22 mouse cellular contexts compared by ENCODE assay signal in genomic region chr14:97976091-97976490, GRCm38 (mm10).
DNase-seq lines count a peak whose midpoint lies in the region; ATAC-seq and TF ChIP-seq lines count a peak whose summit lies in the region.
"Had no signal": no experiment of that assay in that cellular context is flagged by ENCODE, and none has a peak within 500 bp of the region (broad histone marks: within the 10 kb centered on the region; RNA-seq: fewer than 3 reads in every experiment).

No protein-coding gene starts in this region.

- H3K27ac ChIP-seq in forebrain, embryonic 14.5 days (ENCODE audit: low read depth, low read length): no peak overlapping the region
- no peak overlapping the region for H3K27ac ChIP-seq in forebrain, postnatal 0 days (ENCODE audit: low read depth, low read length)
- H3K27ac ChIP-seq in neural tube, embryonic 11.5 days (ENCODE audit: low read depth, low read length): no peak overlapping the region
- H3K27ac ChIP-seq in neural tube, embryonic 15.5 days (replicated peaks): no peak overlapping the region
- no peak overlapping the region for H3K27ac ChIP-seq in midbrain, postnatal 0 days (ENCODE audit: low read depth, low read length)
- H3K27ac ChIP-seq: embryonic facial prominence, embryonic 12.5 days; heart, embryonic 13.5 days; hindbrain, embryonic 12.5 days; hindbrain, postnatal 0 days had no signal

- H3K4me3 ChIP-seq in forebrain, embryonic 14.5 days (ENCODE audit: low read depth, low read length): no peak overlapping the region
- H3K4me3 ChIP-seq in forebrain, postnatal 0 days (ENCODE audit: low read depth, low read length): no peak overlapping the region
- no peak overlapping the region for H3K4me3 ChIP-seq in neural tube, embryonic 11.5 days (ENCODE audit: low read depth, low read length)
- no peak overlapping the region for H3K4me3 ChIP-seq in neural tube, embryonic 15.5 days (replicated peaks)
- no peak overlapping the region for H3K4me3 ChIP-seq in midbrain, postnatal 0 days (ENCODE audit: low read depth, low read length)
- H3K4me3 ChIP-seq: embryonic facial prominence, embryonic 12.5 days; heart, embryonic 13.5 days; hindbrain, embryonic 12.5 days had no signal

- H3K36me3 ChIP-seq in forebrain, embryonic 14.5 days (ENCODE audit: control insufficient read depth, insufficient read depth, low read length): no peaks in the 10 kb centered on the region
- no peaks in the 10 kb centered on the region for H3K36me3 ChIP-seq in forebrain, postnatal 0 days (ENCODE audit: insufficient read depth)
- H3K36me3 ChIP-seq in neural tube, embryonic 11.5 days (ENCODE audit: control insufficient read depth, insufficient read depth, low read length): no peaks in the 10 kb centered on the region
- no peaks in the 10 kb centered on the region for H3K36me3 ChIP-seq in neural tube, embryonic 15.5 days
- no peaks in the 10 kb centered on the region for H3K36me3 ChIP-seq in midbrain, postnatal 0 days (ENCODE audit: insufficient read depth, low read length)
- H3K36me3 ChIP-seq: embryonic facial prominence, embryonic 12.5 days; G1E; heart, embryonic 13.5 days; hindbrain, embryonic 12.5 days had no signal

- 2% methylated on average over 1 of the region's 1 CpGs for WGBS in forebrain, embryonic 14.5 days
- WGBS in forebrain, postnatal 0 days: 6% methylated on average over 1 of the region's 1 CpGs
- WGBS in neural tube, embryonic 11.5 days: 6% methylated on average over 1 of the region's 1 CpGs
- WGBS in neural tube, embryonic 15.5 days: 7% methylated on average over 1 of the region's 1 CpGs
- WGBS in midbrain, postnatal 0 days: 18% methylated on average over 1 of the region's 1 CpGs

- no peak overlapping the region for H3K9ac ChIP-seq in forebrain, embryonic 14.5 days (ENCODE audit: low read length)
- H3K9ac ChIP-seq in forebrain, postnatal 0 days: no peak overlapping the region
- no peak overlapping the region for H3K9ac ChIP-seq in neural tube, embryonic 11.5 days (ENCODE audit: low read length)
- H3K9ac ChIP-seq in neural tube, embryonic 15.5 days (replicated peaks): no peak overlapping the region
- H3K9ac ChIP-seq in midbrain, postnatal 0 days (replicated peaks; ENCODE audit: low read length, poor library complexity, severe bottlenecking): no peak overlapping the region
- H3K9ac ChIP-seq: embryonic facial prominence, embryonic 12.5 days; heart, embryonic 13.5 days; hindbrain, embryonic 12.5 days had no signal

- no peak overlapping the region for H3K4me2 ChIP-seq in forebrain, embryonic 14.5 days (ENCODE audit: low read length)
- no peak overlapping the region for H3K4me2 ChIP-seq in forebrain, postnatal 0 days (ENCODE audit: low read depth)
- H3K4me2 ChIP-seq in neural tube, embryonic 11.5 days (ENCODE audit: low read depth): no peak overlapping the region
- H3K4me2 ChIP-seq in neural tube, embryonic 15.5 days: no peak overlapping the region
- H3K4me2 ChIP-seq in midbrain, postnatal 0 days (ENCODE audit: low read depth, low read length, poor library complexity, severe bottlenecking): no peak overlapping the region
- H3K4me2 ChIP-seq: embryonic facial prominence, embryonic 12.5 days; heart, embryonic 13.5 days; hindbrain, embryonic 12.5 days had no signal

- H3K4me1 ChIP-seq in forebrain, embryonic 14.5 days (ENCODE audit: control insufficient read depth, insufficient read depth, low read length): peaks cover 4% of the 10 kb centered on the region; the same call in 1 of the 2 replicates
- H3K4me1 ChIP-seq in forebrain, postnatal 0 days (ENCODE audit: insufficient read depth): no peaks in the 10 kb centered on the region
- 0 out of 2 replicates have a peak, but pooled peaks cover 5% of the 10 kb centered on the region for H3K4me1 ChIP-seq in neural tube, embryonic 11.5 days (ENCODE audit: control insufficient read depth, insufficient read depth, low read length)
- 0 out of 2 replicates have a peak, but pooled peaks cover 3% of the 10 kb centered on the region for H3K4me1 ChIP-seq in neural tube, embryonic 15.5 days
- H3K4me1 ChIP-seq in midbrain, postnatal 0 days (ENCODE audit: insufficient read depth, low read length): no peaks in the 10 kb centered on the region
- H3K4me1 ChIP-seq: embryonic facial prominence, embryonic 12.5 days; heart, embryonic 13.5 days had no signal

- peak; percentile 61; the same call in 1 of the 2 replicates for ATAC-seq in forebrain, embryonic 14.5 days
- no peak; the same call in 1 of the 2 replicates for ATAC-seq in forebrain, postnatal 0 days
- ATAC-seq in neural tube, embryonic 11.5 days (ENCODE audit: insufficient read depth, low FRiP score, low TSS enrichment): 0 out of 2 replicates have a peak, but pooled peaks have one; percentile 54
- ATAC-seq in neural tube, embryonic 15.5 days (ENCODE audit: low FRiP score): no peak
- ATAC-seq in midbrain, postnatal 0 days (ENCODE audit: low FRiP score): no peak
- ATAC-seq: CD4-positive, CD25-positive, alpha-beta regulatory T cell, adult 4 months; hindbrain, postnatal 0 days had no signal

- H3K9me3 ChIP-seq in forebrain, embryonic 14.5 days (replicated peaks; ENCODE audit: control insufficient read depth, low read length): no peaks in the 10 kb centered on the region
- no peaks in the 10 kb centered on the region for H3K9me3 ChIP-seq in forebrain, postnatal 0 days (ENCODE audit: low read length)
- no peaks in the 10 kb centered on the region for H3K9me3 ChIP-seq in neural tube, embryonic 11.5 days (ENCODE audit: control insufficient read depth, low read length)
- no peaks in the 10 kb centered on the region for H3K9me3 ChIP-seq in neural tube, embryonic 15.5 days (replicated peaks)
- no peaks in the 10 kb centered on the region for H3K9me3 ChIP-seq in midbrain, postnatal 0 days (ENCODE audit: low read length)
- H3K9me3 ChIP-seq: embryonic facial prominence, embryonic 12.5 days; G1E; heart, embryonic 13.5 days; hindbrain, embryonic 12.5 days had no signal

- no peak for TF ChIP-seq CTCF in forebrain, postnatal 0 days (IDR thresholded peaks at IDR 0.05; ENCODE audit: low read depth)
- no peak for TF ChIP-seq CTCF in midbrain, postnatal 0 days (IDR thresholded peaks at IDR 0.05)

- H3K27me3 ChIP-seq in forebrain, embryonic 14.5 days (replicated peaks; ENCODE audit: control insufficient read depth, insufficient read depth, low read length): no peaks in the 10 kb centered on the region
- no peaks in the 10 kb centered on the region for H3K27me3 ChIP-seq in forebrain, postnatal 0 days (ENCODE audit: insufficient read depth, low read length)
- H3K27me3 ChIP-seq in neural tube, embryonic 11.5 days (ENCODE audit: control insufficient read depth, insufficient read depth, low read length): no peaks in the 10 kb centered on the region
- H3K27me3 ChIP-seq in neural tube, embryonic 15.5 days (replicated peaks): no peaks in the 10 kb centered on the region
- no peaks in the 10 kb centered on the region for H3K27me3 ChIP-seq in midbrain, postnatal 0 days (ENCODE audit: insufficient read depth, low read length)
- H3K27me3 ChIP-seq: embryonic facial prominence, embryonic 12.5 days; heart, embryonic 13.5 days; hindbrain, embryonic 12.5 days had no signal

- DNase-seq in embryo, embryonic 10 days (ENCODE audit: low spot score): peak; percentile 41
- DNase-seq in embryo, embryonic 11 days: no peak
- peak; percentile 74 for DNase-seq in forebrain, embryonic 14.5 days (ENCODE audit: low spot score)
- DNase-seq in forebrain, postnatal 0 days: no peak
- no peak for DNase-seq in neural tube, embryonic 11.5 days (ENCODE audit: low spot score)
- no peak for DNase-seq in midbrain, postnatal 0 days (ENCODE audit: low spot score)
- DNase-seq: adrenal gland, adult 8-10 months; B cell, adult 2 months; cerebellum, adult 11-12 months; cerebellum, adult 9-10 months; cerebellum, postnatal 25 days; gastrocnemius, postnatal 36 days; heart, adult 11 months; heart, postnatal 36 days; kidney, adult 11 months had no signal

Comparison
In these comparisons a context has a peak if more than half of its experiments do, and no peak if none do; other contexts are left out.
1. DNase-seq: peak in embryo, embryonic 10 days (single experiment) and forebrain, embryonic 14.5 days (single experiment); none in embryo, embryonic 11 days (single experiment), forebrain, postnatal 0 days (single experiment), neural tube, embryonic 11.5 days (single experiment) and midbrain, postnatal 0 days (single experiment).
2. ATAC-seq: peak in forebrain, embryonic 14.5 days (single experiment) and neural tube, embryonic 11.5 days (single experiment); none in forebrain, postnatal 0 days (single experiment), neural tube, embryonic 15.5 days (single experiment) and midbrain, postnatal 0 days (single experiment).